Mouse (Mus musculus) liver, embryonic 13.5 days (tissue): Measurements from ENCODE around the gene Apbb1. TPM values are rescaled to one million over a fixed set of nuclear protein-coding genes. Genes with fewer than 3 reads are reported as not detected.

Experiments
- ATAC-seq: fragments of 200-750 bp; cut with Nextera tagmentation; 2 replicates; pipeline ENCODE4 v1.8.0; 2017; ENCODE audit warnings: low read depth, mild to moderate bottlenecking, moderate number of reproducible peaks, moderate library complexity
- DNase-seq: peaks from one replicate; pipeline ENCODE4 v3.0.0; 2022
- H3K27ac ChIP-seq: fragments of 300-500 bp; sonication (generic); 2 replicates; pipeline ENCODE4 v1.5.1; 2015; ENCODE audit warnings: moderate library complexity, mild to moderate bottlenecking, inconsistent platforms
- H3K27me3 ChIP-seq: fragments of 300-500 bp; sonication (generic); 2 replicates; pipeline ENCODE4 v1.6.1; 2015; ENCODE audit warnings: mild to moderate bottlenecking, inconsistent platforms
- H3K36me3 ChIP-seq: fragments of 300-500 bp; sonication (generic); 2 replicates; pipeline ENCODE4 v1.6.1; 2015; ENCODE audit warnings: mild to moderate bottlenecking, inconsistent platforms
- H3K4me1 ChIP-seq: fragments of 300-500 bp; sonication (generic); replicated peaks from 2 replicates; pipeline ENCODE4 v1.6.1; 2015; ENCODE audit warnings: inconsistent platforms
- H3K4me2 ChIP-seq: fragments of 300-500 bp; sonication (generic); 2 replicates; pipeline ENCODE4 v1.6.1; 2015; ENCODE audit warnings: inconsistent platforms, mild to moderate bottlenecking, moderate library complexity
- H3K4me3 ChIP-seq: fragments of 300-500 bp; sonication (generic); replicated peaks from 2 replicates; pipeline ENCODE4 v1.5.1; 2015; ENCODE audit warnings: mild to moderate bottlenecking, inconsistent platforms
- H3K9ac ChIP-seq: fragments of 300-500 bp; sonication (generic); 2 replicates; pipeline ENCODE4 v1.6.1; 2015; ENCODE audit warnings: mild to moderate bottlenecking, inconsistent platforms
- H3K9me3 ChIP-seq: fragments of 300-500 bp; sonication (generic); replicated peaks from 2 replicates; pipeline ENCODE4 v1.6.1; 2016; ENCODE audit warnings: inconsistent platforms
- WGBS: fragments of 180-500 bp; shearing (Covaris S2); methylation state at CpG from one replicate; pipeline ENCODE4 v1.1.7; 2015; ENCODE audit not compliant: insufficient replicate concordance; 5-methylcytosine and 5-hydroxymethylcytosine counted together
- polyA plus RNA-seq: library from polyadenylated mRNA; unstranded; fragments of >200 nt; fragmentation: Nextera tagmentation; extraction: Ambion mirVana; gene quantifications from 2 replicates; pipeline ENCODE4 v1.2.1, GENCODE M21; 2015

The Apbb1 gene
- polyA plus RNA-seq, 1 experiment from 2014 or later, result 4.1 TPM

DNA sequence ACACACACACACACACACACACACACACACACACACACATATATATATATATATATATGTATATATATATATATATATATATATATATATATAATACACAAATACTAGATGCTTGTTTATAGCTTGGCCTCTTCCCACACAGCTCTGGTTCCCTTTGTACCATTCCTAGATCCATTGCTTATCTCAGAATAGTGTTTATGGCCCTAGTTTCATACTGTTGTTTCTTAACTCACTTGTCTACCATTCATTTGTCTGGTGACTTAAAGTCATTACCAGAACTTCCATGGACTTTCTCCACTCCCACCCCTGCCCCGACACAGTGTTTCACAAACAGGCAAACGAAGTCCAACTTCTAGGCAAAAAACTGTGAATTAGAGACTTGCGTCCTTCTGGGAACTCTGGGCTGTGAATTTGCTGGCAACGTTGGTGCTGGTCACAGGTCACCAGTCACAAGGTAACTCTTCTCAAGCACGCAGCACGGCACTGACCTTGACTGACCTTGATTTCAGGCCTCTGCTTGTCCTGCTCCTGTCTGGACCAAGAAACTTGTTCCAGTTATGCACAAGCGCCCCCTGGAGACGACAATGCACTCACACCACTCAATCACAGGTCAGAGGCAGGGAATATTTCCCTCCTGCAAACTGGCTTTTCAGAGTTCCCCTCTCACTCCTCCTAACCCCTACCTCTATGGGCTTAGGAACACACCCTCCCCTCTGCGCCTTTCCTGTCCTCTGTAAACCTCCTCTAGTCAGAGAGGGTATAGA is 21.6 kb upstream of the Apbb1 start:
- no peaks in the 10 kb centered on the region for H3K9me3 ChIP-seq
- H3K9ac ChIP-seq, result no peak overlapping the region
- no peaks in the 10 kb centered on the region for H3K27me3 ChIP-seq
- no peak overlapping the region for H3K4me2 ChIP-seq
- H3K4me3 ChIP-seq, result no peak overlapping the region
- no peaks in the 10 kb centered on the region for H3K36me3 ChIP-seq
- no peaks in the 10 kb centered on the region for H3K4me1 ChIP-seq
- ATAC-seq, result peak; percentile 54
- 35% methylated on average over 9 of the region's 9 CpGs for WGBS
- peak; percentile 29 for DNase-seq
- no peak overlapping the region for H3K27ac ChIP-seq

DNA sequence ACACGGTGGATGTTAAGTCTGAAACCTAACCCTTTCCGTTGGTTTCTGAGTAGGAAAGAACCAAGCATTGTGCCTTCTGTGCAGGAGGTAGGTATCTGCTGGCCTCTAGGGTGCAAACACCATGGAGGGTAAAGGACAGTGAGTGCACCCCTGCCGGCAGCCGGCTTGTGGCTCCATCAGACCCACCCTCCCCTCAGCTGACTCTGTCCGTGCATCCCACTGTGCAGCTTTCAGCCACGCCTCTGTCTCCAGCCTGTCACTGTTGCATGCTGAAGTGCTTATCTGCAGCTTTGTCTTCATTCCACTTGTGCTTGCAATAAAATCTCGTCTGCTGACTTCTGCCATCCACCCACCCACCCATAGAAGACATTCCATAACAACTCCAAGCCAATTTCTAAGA is 8.6 kb upstream of the Apbb1 start:
- ATAC-seq (no peak), DNase-seq (no peak)
- H3K27me3 ChIP-seq, result no peaks in the 10 kb centered on the region
- WGBS, result 39% methylated on average over 7 of the region's 7 CpGs
- no peaks in the 10 kb centered on the region for H3K9me3 ChIP-seq
- no peak overlapping the region for H3K4me2 ChIP-seq
- H3K36me3 ChIP-seq, result peaks cover 9% of the 10 kb centered on the region; the same call in 1 of the 2 replicates
- H3K9ac ChIP-seq, result no peak overlapping the region
- H3K27ac ChIP-seq, result no peak overlapping the region
- no peak overlapping the region for H3K4me3 ChIP-seq
- H3K4me1 ChIP-seq, result no peaks in the 10 kb centered on the region

DNA sequence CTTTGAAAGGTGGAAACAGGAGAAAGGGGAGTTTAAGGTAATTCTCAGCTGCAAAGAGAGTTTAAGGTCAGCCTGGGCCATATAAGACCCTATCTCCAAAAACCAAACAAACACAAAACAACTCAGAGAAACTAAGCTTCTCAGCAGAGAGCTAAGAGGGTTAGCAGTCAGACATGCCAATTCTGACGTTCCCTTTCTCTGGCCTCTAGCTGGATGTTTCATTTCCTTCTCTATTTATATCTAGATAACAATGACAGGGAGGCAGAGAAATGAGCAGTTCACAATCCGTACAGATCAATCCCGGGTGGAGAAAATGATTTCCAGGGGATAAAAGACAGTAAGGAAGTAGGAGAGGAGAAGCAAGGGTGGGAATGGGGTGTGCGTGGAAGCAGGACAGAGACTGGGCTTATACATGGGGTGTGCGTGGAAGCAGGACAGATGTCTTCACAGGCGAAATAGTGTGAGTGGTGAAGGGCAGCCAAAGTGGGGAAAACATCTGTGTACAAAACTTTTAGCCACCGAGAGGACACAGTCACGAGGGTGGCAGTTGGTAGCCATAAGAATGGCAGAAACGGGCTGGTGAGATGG is 7.0 kb upstream of the Apbb1 start:
- ATAC-seq, result no peak
- WGBS, result 41% methylated on average over 9 of the region's 9 CpGs
- no peak for DNase-seq
- H3K4me3 ChIP-seq, result no peak overlapping the region
- H3K36me3 ChIP-seq, result peaks cover 9% of the 10 kb centered on the region; the same call in 1 of the 2 replicates
- no peak overlapping the region for H3K9ac ChIP-seq
- no peak overlapping the region for H3K27ac ChIP-seq
- no peaks in the 10 kb centered on the region for H3K9me3 ChIP-seq
- H3K27me3 ChIP-seq, result no peaks in the 10 kb centered on the region
- no peaks in the 10 kb centered on the region for H3K4me1 ChIP-seq
- H3K4me2 ChIP-seq, result no peak overlapping the region

DNA sequence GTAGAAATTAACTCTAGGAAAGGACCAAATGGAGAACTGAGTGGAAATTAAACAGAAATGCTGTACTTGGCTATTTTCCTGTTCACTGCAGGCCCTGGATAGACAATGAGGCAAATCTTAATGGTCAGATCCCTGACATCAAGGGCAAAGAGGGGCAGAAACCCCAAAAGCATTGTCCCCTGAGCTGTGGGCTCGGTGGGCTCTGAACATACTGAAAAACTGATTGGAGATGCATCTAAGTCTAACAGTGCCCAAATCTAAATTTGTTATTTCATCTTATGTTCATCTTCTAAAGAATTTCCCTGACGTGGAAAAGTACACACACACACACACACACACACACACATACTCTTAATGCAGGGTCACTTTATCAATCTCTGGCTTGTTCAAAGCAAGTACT is 506 bp upstream of the Apbb1 start:
- DNase-seq (no peak), ATAC-seq (no peak)
- Histone ChIP-seq H3K27ac (no peak overlapping the region), H3K27me3 (peaks cover 33% of the 10 kb centered on the region), H3K4me1 (peaks cover 14% of the 10 kb centered on the region), H3K9ac (no peak overlapping the region), H3K4me2 (peak overlapping the region; percentile 80), H3K9me3 (no peaks in the 10 kb centered on the region), H3K4me3 (0 out of 2 replicates have a peak overlapping the region, but pooled peaks have one; percentile 64), H3K36me3 (no peaks in the 10 kb centered on the region)
- 73% methylated on average over 2 of the region's 2 CpGs for WGBS

DNA sequence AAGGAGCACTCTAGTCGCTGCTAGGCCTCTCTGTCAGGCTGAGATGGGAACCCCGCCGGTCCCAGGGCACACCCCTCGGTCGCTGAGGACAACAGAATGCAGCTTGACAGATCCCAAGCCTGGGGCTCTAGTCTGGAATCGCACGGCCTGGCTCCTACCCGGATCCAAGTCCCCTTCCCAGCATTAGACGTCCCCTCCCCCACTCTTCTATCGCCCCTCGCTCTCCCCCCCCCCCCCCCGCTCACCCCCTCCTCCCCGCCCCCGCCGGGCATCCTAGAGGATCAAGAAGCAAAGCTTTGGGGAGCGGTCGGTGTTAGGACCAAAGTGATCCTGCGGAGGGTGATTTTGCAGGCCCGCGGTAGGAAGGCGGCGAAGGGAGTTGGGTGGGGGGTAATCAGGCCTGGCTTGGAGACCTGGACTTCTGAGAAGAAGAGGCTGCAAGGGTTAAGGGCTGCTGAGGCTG is 795 bp downstream of the Apbb1 start:
- DNase-seq (no peak), ATAC-seq (no peak; the same call in 1 of the 2 replicates)
- Histone ChIP-seq H3K27me3 (peaks cover 33% of the 10 kb centered on the region), H3K27ac (no peak overlapping the region), H3K36me3 (no peaks in the 10 kb centered on the region), H3K4me3 (peak overlapping the region; percentile 64), H3K4me2 (peak overlapping the region; percentile 80), H3K4me1 (peaks cover 14% of the 10 kb centered on the region), H3K9me3 (no peaks in the 10 kb centered on the region), H3K9ac (peak overlapping the region; percentile 68)
- WGBS, result 4% methylated on average over 18 of the region's 22 CpGs

DNA sequence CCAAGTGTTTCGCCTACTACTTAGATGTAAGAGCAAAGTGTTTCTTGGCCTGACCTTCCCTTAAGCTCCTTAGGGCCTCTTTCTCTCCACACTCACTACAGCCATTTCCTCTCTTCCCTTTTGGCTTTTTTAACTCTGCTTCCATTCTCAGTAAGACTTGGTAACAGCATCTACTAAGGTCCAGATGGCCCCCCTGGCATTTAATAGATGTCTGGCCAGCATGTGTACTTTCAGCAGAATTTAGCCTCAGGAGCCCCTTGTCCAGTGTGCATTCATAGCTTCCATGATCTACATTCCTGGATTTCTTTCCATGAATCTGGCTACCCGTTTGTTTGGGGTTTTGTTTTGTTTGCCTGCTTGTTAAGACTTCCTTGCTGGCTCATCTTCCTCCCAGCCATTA is 3.0 kb downstream of the Apbb1 start:
- no peak overlapping the region for H3K9ac ChIP-seq
- H3K4me2 ChIP-seq, result no peak overlapping the region
- H3K27ac ChIP-seq, result no peak overlapping the region
- no peaks in the 10 kb centered on the region for H3K9me3 ChIP-seq
- WGBS, result 52% methylated on average over 2 of the region's 2 CpGs
- ATAC-seq (no peak), DNase-seq (no peak)
- peaks cover 33% of the 10 kb centered on the region for H3K27me3 ChIP-seq
- no peak overlapping the region for H3K4me3 ChIP-seq
- H3K4me1 ChIP-seq, result peaks cover 14% of the 10 kb centered on the region
- H3K36me3 ChIP-seq, result no peaks in the 10 kb centered on the region

DNA sequence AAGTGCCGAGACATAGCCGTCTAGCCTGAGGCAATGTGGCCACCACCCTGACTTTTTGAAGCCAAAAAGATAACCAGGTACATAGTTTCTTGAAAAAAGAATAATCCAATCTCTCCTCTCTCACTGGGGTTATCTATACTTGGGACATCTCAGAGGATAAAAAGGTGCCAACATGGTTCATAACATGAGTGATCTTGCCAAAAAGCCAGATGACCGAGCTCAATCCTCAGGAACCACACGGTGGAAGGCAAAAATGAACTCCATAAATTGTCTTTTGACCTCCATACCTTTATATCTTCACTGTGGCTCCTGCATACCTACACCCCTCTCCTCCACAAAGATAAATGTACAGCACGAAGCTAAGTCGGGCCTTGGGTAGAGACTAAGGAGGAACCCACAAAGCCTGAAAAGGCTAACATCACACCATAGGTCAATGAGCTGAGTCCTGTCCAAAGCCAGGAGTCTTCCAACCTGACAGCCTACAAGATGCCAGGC is 4.0 kb downstream of the Apbb1 start:
- DNase-seq, result no peak
- Histone ChIP-seq H3K4me2 (no peak overlapping the region), H3K4me3 (no peak overlapping the region), H3K9me3 (no peaks in the 10 kb centered on the region), H3K4me1 (peaks cover 14% of the 10 kb centered on the region), H3K27me3 (peaks cover 28% of the 10 kb centered on the region), H3K9ac (no peak overlapping the region), H3K27ac (no peak overlapping the region), H3K36me3 (no peaks in the 10 kb centered on the region)
- WGBS, result 63% methylated on average over 6 of the region's 6 CpGs
- ATAC-seq, result no peak

DNA sequence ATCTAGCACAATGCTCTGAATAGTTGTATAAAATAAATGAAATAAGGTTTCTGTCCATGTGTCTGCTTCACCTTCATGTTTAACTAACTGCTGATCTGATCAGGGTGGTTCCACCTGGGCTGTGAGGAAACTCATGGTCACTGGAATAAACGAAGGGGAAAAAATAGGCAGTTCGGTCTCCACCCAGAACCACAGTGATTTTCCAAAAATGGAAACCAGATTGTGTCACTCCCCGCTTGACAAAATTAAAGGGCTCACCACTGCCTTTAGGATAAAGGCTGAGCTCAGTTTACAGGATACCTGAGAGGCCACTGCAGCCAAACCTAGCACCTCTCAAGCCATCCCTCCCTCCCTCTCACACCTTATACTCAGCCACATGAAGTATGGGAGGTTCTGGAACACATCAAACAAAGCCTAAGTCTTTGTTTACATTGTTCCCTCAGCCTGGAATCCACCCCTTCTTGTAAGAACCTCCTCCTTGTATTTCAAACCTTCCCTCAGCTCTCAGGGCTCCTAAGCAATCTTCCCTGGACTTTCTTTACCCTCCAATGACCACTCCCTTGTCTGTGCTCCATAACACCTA is 5.2 kb downstream of the Apbb1 start:
- Histone ChIP-seq H3K4me2 (no peak overlapping the region), H3K4me3 (no peak overlapping the region), H3K9me3 (no peaks in the 10 kb centered on the region), H3K36me3 (no peaks in the 10 kb centered on the region), H3K4me1 (peaks cover 8% of the 10 kb centered on the region), H3K27ac (no peak overlapping the region), H3K27me3 (peaks cover 17% of the 10 kb centered on the region), H3K9ac (no peak overlapping the region)
- 40% methylated on average over 3 of the region's 3 CpGs for WGBS
- DNase-seq (no peak), ATAC-seq (no peak)

DNA sequence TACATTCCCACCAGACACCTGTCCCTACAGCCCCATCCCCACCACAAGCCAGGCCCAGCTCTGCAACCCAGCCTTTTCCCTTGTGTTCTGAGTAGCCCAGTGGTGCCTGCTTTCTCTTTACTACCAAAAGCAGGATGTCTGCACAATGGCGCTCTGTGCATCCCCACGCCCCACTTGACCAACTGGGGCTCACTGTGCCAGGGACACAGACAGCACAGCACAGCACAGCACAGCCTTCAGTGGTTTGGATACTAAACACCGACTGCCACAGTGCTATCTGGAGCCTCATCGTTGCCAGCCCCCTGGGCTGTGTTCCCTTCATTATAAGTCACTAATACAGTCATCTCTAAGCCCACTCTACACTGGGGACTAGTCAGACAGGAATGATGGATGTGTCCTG is 6.9 kb downstream of the Apbb1 start:
- Histone ChIP-seq H3K9ac (no peak overlapping the region), H3K36me3 (no peaks in the 10 kb centered on the region), H3K4me2 (no peak overlapping the region), H3K27me3 (no peaks in the 10 kb centered on the region; the same call in 1 of the 2 replicates), H3K27ac (no peak overlapping the region), H3K4me3 (no peak overlapping the region), H3K4me1 (no peaks in the 10 kb centered on the region), H3K9me3 (no peaks in the 10 kb centered on the region)
- ATAC-seq (no peak), DNase-seq (no peak)
- 52% methylated on average over 4 of the region's 4 CpGs for WGBS

DNA sequence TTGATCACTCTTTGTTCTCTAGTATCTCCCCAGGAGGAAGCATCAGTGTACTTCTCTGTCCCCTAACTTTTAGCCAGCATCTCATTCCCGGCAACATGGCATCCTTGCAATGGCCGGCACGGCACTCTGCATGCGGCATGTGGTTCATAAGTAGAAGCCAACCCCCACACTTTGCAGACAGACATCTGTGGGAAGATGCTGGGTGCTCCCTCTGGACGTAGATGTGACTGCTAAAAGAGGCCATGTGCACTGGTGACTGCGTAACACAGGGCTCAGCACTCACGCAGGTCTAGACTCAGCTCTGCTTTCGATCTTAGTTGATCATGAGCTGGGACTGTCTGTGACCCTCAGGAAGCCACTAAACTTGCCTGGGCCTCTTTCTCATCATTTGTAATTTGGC is 8.5 kb downstream of the Apbb1 start:
- H3K27ac ChIP-seq, result no peak overlapping the region
- H3K4me1 ChIP-seq, result no peaks in the 10 kb centered on the region
- H3K4me2 ChIP-seq, result no peak overlapping the region
- no peaks in the 10 kb centered on the region for H3K36me3 ChIP-seq
- peaks cover 5% of the 10 kb centered on the region; the same call in 1 of the 2 replicates for H3K27me3 ChIP-seq
- ATAC-seq, result no peak
- H3K4me3 ChIP-seq, result no peak overlapping the region
- DNase-seq, result no peak
- no peak overlapping the region for H3K9ac ChIP-seq
- 77% methylated on average over 8 of the region's 8 CpGs for WGBS
- no peaks in the 10 kb centered on the region for H3K9me3 ChIP-seq

DNA sequence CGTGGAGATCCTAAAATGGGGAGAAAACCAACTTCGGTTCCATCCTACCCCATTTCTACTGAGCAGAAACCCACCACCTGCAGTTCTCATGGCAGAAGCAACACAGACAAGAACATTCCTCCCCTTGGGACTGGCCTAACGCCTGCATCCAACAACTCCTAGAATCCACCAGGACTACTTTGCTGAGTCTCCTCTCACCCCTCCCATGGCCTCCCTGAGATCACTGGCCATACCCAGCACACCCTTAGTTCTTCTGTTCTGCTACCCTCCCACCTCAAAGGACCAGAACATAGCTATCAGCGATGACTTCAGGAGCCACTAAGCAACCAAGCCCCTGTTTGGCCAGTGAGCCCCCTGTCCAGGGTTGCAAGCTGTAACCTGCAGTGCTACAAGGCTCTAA is 10.7 kb downstream of the Apbb1 start:
- Histone ChIP-seq H3K4me3 (no peak overlapping the region), H3K9me3 (no peaks in the 10 kb centered on the region), H3K27me3 (peaks cover 5% of the 10 kb centered on the region; the same call in 1 of the 2 replicates), H3K4me2 (no peak overlapping the region), H3K4me1 (no peaks in the 10 kb centered on the region), H3K27ac (no peak overlapping the region), H3K9ac (no peak overlapping the region), H3K36me3 (no peaks in the 10 kb centered on the region)
- DNase-seq, result no peak
- 53% methylated on average over 4 of the region's 4 CpGs for WGBS
- ATAC-seq, result no peak
